Mouse (Mus musculus) neural tube, embryonic 10.5 days (tissue): Measurements from ENCODE around the gene Timm8b.
A peak's percentile ranks its signal among the peaks of the same experiment; 100 is the strongest.

Experiments used
- DNase-seq: peaks from one replicate; pipeline ENCODE4 v3.0.0-alpha.2; 2017; ENCODE audit warnings: low spot score; ENCODE audit errors: extremely low spot score

Timm8b gene

DNA sequence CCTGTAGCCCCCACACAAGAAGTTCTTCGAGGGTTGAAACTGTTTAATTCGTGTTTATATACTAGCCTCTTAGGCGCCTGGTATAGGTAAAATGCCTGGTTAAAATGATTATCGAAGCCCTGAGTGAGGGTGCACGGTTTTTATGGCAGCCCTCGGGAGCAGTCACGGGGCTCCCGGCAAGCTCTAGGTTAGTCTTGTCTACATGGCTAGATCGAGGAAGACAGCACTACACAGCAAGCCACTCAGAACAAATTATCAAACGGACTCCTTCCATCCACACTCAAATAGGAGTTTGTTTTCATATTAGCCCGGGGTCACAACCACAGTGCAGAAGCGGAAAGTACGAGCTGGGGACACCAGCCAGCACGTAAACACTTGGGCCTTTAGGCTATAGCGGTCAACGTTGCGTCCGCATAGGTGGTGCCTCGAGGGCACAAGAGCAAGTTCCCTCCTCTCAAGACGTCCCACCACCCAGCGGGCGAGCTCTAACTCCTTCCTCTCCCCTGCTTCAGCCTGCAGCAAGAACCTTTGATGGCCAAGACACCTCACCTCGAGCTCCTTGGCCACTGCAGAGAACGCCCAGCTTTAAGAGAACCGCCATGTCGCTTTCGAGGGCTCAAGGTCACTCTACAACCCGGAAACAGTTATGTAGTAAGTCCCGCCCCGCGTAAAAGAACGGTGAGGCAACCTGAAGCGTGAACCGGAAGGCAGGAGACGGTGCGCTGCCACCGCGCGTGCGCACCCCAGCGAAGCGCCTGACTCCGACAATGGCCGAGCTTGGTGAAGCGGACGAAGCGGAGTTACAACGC lies at the start of gene Timm8b, which contains the start of gene Sdhd:
Gene Timm8b, plus strand, starts transcription at position 722 of the 809 bp plus-strand sequence.
Gene Sdhd, minus strand, starts transcription at position 624 of the 809 bp plus-strand sequence.
- peak; percentile 90 for DNase-seq

DNA sequence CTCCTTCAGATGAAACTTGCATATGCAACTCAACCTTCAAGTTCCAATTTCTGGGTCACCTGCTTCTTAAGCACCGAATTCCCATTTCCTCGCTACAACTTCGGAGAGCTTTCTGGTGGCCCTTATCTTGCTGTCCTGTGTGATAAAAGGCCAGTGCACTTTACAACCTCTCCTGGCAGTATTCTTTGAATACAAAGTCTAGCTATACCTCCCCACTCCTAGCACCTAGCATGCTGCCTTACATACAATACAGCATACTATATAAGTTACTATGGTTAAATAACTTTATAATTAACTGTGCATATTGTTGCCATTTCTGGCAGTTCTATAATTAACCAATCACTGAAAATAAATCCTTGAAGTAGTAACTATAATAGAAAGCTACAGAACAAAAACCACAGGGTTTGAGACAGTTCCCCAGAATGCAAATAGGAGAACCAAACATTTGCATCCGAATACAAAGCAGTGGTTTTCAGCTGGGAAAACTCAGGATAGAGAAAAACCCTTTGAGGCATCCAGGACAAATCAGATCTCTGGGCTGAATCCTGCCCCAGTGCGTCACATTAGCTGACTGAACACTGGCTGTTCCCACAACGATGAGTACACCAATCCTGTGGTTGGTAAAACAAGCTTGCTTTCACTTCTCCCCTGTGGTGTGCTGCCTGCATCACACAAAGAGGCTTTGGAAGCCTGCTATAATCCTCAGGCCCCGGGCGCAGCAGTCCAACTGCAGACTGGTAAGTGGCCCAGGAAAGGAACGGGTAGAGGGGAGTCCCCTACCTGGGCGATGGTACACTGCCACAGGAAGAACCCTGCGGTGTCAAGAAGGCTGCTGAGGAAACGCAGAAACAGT lies 49.2 kb upstream of the Timm8b start, which contains the start of gene Il18:
Gene Il18, plus strand, starts transcription at position 587 of the 853 bp plus-strand sequence.
- peak; percentile 24 for DNase-seq

DNA sequence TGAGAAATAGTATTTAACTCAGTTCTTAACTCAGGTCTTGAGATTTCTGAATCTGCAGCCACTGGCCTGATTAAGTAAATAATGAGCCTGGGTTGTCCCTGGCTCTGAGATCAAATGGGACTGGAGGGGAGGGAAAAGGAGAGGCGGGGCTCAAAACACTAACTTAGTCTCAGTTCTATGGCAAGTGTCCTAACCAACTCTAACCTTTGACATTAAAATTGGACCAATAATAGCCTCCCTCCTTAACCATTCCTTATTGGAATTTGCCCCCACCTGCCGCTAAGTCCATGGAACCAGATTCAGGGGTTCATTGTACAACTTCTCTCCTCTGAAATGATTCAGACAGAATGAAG lies 48.6 kb upstream of the Timm8b start, which contains the start of gene Bco2:
Gene Bco2, minus strand, starts transcription at position 88 of the 353 bp plus-strand sequence.
- no peak for DNase-seq

DNA sequence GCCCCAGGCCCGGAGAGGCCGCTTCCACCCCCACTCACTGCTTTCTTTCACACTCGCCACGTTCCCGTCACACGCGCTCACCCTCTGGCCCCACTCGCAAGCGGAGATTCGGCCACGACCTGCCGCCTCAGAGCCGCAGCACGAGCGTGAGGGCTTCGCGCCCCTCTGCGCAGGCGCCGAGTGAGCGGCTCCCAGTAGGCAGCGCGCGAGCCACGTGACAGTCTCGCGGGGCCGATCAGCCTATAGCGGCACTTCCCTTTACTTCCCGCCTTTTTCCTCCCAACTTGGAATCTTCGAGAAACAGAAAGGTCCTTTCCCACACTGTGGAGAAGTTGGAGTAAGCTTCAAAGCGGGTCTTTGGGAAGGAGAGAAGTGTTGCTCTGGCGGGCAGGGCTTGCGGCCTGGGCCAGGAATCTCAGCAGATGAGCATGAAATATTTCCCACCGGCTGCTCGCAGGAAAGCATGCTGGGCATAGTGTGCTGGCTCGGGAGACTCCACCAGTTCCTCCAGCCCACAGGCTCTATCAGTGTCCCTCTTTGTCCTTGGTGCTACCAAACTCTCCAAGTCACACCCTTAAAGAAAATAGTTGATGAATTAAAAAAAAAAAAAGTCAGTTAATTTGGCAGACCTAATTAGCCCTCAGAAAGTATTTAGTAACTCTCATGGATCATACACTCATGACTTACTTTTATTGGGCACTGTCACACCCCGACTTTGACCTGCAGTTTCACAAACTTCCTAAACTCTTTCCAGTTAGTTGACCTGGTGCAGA lies 42.4 kb upstream of the Timm8b start, which contains the start of gene Tex12:
Gene Tex12, minus strand, starts transcription at position 181 of the 773 bp plus-strand sequence.
- DNase-seq, result no peak

DNA sequence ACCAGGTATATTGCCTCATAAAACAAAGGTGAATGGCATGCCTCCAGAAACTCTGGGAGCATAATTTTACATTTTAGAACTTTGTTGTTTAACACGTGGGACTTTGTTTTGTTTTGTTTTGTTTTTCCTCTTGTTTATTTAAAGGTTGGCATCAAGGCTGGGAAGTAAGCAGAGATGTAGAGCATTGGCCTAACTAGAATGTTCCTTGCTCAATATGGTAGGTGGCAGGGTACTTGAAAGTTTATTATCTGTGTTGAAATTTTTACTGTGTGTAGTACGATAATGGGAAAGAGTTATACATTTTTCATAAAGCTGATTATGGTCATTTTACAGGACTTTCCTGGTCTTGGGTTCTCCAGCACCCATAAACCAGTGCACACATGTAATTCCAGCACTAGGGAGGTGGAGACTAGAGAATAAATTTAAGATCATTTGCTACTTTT lies 41.8 kb upstream of the Timm8b start:
- no peak for DNase-seq

DNA sequence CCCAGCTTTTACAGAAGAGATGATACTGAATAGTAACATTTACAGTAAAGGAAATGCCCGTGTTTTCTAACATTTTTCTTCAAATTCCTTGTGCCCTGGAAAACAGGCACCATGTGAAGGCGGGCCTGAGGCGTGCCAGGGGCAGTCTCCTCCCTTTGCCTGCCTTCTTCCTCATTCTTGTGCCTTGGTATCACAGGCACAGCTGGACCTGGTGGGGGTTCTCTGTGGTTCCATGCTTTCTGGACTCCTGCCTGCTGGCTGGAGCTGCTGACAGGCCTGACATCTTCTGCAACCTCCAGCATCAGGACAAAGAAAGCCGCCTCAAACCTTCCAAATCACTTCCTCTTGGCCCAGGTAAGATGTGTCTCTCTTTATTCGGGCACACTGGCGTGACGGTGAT lies 38.5 kb upstream of the Timm8b start:
- no peak for DNase-seq

DNA sequence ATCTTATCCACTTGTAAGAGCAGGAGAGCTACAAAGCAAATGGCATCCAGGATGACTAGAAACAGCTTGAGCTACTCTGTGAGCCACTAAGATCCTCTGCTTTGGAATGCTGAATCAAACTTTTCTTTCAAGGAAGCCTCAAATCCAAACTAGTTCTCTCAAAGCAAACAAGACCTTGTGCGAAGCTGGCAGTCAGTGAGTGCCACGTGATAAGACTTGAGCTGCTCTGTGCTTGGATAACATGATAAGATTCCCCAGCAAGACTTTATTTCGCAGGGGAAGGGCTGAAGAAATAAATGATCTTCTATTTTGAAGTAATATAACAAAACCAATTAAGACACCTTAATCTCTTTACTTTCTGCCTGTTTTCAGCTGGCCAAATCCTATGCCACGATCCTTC lies 37.8 kb upstream of the Timm8b start:
- no peak for DNase-seq

DNA sequence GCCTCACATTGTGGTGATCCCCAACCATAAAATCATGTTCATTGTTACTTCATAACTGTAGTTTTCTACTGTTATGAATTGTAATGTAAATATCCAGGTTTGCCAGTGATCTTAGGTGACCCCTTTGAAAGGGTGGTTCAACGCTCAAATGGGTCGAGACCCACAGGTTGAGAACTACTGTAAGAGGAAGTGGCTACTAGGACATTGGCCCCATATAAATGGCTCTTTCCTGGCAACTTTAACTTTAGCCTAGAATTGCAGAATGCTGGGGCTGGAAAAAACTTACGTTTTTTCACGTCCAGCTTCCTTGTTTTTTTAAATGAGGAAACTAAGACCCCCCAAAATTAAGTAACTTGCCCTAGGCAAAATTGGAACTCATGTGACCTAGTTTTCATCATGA lies 36.3 kb upstream of the Timm8b start:
- no peak for DNase-seq

DNA sequence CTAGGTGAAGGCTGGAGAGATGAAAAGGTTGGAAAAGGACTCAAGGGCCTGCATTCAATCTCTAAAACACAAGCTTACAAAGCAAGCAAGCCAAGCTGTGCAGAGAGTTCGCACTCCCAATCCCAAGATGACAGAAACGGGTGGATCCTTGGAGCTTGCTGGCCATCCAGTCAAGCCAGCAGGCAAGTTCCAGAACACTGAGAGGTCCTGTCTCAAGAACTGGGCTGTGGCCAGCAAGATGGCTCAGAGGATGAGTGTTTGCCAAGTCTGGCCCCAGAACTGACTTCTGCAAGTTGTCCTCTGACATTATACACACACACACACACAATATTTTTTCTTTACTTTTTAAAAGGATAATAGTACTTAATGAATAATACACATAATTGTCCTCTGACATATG lies 35.8 kb upstream of the Timm8b start:
- DNase-seq, result no peak

DNA sequence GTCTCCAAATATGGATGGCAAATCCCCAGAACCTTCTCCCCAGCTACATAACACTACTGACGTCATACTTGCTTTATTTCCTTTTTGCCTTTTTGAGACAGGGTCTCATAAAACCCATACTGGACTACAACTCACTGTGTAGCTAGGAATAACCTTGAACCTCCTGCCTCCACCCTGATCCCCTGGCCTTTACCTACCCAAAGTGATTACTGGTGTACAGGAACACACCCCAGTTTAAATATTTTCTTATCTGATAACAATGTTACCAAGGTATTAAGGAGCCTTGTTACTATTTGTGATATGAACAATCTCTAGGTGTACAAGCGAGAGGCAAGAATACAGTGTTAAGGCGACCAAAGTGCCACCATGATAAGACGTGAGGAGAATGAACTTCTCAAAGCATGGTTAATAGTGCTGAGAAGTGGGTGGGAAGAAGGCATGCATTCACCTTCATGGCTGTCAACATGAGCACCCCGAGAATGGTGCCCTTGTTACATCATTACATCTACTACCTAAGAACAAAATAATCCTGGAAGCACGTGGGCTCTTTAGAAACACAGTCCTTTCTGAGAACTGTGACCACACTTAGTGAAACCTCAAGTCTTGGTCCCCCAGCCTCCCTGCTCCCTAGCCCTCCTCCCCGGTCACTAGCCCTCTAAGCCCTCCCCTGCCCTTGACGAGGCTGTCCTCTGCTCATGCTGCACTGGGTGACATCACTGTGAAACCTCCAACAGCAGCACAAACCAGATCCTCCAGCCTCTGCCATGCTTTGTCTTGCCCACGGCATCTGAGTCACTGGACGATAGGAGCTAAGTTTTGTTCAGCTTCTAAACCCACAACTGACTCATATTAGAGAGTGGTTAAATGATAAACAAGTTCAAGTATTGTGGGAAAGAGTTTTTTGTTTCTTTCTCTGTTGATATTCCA lies 33.8 kb upstream of the Timm8b start:
- DNase-seq, result no peak

DNA sequence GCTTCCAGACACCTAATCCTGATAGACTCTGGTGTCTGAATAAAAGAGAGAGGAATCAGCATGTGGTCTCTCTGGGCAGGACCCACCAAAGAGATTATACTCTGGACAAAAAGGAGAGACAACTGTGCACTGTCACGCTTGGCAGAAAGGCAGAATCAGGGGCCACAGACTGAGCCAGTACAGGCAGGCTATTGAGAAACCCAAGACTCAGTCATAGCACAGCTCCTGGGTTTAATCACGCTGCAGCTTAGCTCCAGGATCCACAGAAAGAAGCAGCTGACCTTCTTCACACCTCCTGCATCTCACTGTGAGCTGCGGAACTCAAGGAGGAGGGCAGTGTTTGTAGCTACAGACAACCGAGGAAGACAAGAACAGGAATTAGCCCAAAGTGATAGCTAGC lies 23.3 kb upstream of the Timm8b start:
- DNase-seq, result no peak

DNA sequence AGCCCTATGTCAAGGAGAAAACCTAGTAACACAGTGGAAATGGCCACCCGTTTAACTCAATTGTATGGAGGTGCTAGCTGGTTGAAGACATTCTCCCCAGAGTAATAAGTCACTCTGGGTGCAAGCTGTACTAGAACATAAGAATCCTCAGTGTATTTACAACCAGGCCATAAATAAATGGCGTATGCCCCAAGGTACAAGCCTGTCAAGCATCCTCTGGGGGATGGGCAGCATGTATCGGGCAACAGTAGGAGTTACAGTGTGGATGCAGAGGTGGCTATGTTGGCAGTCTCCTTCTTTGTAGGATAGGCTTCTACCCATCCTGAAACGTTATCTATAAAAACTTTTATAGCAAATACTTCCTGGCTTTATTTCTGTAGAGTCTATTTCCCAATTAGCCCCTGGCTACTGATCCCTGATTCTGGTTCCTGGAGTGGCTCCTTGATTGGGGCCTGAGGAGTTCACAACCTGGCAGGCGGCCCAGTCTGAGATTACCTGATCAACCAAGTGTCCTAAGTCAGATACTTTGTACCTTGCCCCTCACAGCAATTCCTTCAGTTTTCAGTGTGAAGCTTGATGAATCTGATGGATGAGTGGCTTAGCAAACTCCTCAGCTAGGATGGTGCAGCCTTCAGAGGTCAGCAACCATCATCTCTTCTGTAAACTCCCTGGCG lies 18.4 kb upstream of the Timm8b start:
- no peak for DNase-seq

DNA sequence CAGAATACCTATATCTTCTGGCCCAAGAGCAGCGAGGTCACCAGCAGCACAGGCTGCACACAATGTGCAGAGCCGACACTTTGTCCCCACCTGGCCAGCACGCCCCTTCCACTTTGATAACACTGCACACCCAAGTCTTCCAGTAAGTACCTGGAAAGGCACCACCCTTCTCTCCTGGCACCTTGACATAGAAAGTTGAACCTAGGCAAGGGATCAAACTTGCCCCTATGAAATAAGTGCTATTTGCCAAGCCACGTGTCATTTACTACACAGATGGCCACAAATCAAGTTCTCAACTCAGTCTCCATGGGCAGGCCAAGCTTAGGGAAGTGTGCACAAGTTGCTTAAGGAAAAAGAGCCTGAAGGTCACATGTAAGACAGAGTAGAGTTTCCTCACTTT lies 16.8 kb upstream of the Timm8b start:
- no peak for DNase-seq

DNA sequence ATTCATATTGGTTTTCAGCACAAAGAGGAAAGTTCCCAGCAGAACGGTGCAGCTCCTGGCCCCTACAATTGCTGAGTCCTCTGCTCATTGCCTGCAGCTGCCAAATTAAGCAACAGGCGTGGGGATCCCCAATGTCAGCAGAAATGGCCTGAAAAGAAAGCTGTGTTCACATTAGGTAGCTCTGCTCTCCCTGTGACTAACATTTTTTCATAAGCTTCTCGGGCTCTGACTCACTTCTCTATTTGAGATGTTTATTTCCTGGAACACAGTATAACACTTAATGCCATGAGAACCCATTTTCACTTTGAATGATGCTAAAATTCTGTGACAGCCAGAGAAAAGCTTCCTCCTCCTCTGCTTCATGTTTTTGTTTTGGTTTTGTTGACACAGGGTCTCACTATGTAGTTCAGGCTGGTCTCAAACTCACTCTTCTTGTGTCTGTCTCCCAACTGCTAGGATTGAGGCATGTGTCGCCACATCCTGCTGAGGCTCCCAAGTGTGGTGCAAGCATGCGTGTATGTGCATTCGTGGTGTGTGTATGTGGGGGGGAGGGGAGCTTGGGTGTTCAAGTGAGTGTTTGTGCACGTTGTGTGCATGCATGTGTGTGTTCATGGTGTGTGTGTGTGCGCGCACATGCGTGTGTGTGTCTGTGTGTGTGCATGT lies 12.7 kb upstream of the Timm8b start:
- no peak for DNase-seq

DNA sequence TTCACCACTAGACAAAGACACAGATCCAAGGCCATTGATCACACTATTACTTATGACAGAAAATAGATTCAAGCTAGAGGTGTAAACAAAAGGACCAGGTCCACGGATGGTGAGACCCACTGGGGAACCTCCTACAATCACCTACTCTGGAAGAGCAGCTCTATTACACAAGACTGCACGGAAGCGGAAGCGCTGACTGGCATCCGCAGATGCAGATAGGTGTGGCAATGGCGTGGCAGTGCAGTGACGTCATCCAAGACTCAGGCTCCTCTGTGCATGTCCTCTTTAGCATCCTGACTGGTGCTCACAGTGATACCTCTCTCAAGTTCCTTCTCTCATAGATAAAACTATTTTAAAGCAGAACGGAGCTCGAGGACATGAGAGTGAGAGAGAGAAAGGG lies 10.8 kb upstream of the Timm8b start:
- no peak for DNase-seq

DNA sequence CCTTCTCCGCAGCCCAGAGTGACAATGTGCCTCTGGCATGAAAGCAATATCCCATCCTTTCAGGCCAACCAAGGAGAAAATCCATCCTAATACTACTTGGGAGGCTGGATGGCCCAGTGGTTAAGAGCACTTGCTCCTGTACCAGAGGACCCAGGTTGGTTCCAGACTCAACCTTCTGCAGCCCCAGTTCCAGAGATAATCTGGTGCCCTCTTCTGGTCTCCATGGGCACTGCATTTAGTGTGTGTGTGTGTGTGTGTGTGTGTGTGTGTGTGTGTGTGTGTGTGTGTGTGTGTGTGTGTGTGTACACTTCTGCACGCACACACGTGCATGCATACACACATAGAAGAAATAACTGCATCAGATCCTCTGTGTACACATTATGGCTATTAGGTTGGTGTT lies 10.2 kb upstream of the Timm8b start:
- peak; percentile 27 for DNase-seq

DNA sequence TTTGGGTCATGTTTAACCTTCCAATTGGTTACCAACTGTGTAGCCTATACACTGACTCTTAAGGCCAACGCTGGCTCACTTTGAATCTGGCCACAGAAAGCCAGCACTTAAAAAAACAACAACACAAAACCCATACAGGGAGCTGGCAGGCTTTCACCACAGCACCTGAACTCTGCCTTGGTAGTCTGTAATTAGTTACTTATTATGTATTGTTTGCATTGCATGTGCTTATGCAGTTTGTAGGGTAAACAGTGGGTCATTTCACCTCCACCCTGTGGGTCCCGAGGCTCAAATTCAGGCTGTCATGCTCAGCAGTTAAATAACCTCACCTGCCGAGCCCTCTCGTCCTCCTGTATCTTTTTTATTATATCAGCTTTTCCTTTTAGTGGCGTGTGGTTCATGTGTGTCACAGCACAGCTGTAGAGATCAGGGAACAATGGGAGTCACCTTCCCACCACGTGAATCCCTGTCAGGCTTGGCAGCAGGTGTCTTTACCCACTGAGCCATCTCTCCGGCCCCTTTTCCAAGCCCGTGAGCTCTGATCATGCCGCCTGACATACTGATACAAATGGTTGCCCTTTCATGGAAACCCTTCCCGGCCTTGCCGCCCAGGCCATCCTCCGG lies 8.8 kb upstream of the Timm8b start:
- DNase-seq, result no peak

DNA sequence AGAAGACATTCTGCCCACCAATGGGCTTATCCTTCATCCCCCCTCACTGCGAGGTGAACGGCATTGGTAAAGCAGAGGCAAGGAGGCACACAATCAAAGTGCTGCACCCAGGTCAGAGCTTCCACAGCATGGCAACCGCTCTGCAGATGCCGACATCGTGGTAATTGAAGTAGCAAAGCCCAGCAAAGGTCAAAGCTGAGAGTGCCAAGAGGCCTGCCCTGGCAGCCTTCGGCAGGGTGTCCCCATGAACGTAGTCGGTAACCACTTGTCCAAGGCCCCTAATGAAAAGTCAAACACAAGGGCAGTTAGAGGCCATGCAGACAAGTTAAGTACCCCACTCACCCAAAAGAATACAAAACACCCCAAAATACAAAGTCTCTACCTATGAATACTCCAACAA lies 6.7 kb upstream of the Timm8b start:
- no peak for DNase-seq

DNA sequence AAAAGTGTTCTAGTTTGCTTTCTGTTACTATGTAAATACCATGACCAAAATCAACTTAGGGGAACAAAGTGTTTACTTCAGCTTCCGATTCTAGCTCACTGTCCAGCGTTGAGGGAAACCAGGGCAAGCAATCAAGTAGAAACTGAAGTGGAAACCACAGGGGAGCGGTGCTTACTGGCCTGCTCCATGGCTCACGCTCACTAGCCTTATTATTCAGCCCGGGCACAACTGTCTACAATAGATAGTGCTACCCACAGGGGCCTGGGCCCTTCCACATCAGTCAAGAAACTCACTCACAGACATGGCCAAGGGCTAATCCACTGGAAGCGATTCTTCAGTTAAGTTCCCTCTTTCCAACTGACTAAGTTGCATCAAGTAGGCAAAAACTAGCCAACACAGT lies 2.2 kb upstream of the Timm8b start:
- no peak for DNase-seq
